Mouse (Mus musculus) forebrain, embryonic 16.5 days (tissue): Measurements from ENCODE around the gene Stk4. TPM values are rescaled to one million over a fixed set of nuclear protein-coding genes. Genes with fewer than 3 reads are reported as not detected.
A peak's percentile ranks its signal among the peaks of the same experiment; 100 is the strongest.

Source experiments
- ATAC-seq: fragments of 200-750 bp; cut with Nextera tagmentation; 2 replicates; pipeline ENCODE4 v1.8.0; 2017; ENCODE audit warnings: mild to moderate bottlenecking, moderate library complexity
- H3K27ac ChIP-seq: fragments of 300-500 bp; sonication (generic); 2 replicates; pipeline ENCODE4 v1.5.1; 2014; ENCODE audit warnings: low read length, control low read depth
- H3K27me3 ChIP-seq: fragments of 300-500 bp; sonication (generic); replicated peaks from 2 replicates; pipeline ENCODE4 v1.6.1; 2014; ENCODE audit warnings: low read length; ENCODE audit not compliant: control insufficient read depth, insufficient read depth
- H3K36me3 ChIP-seq: fragments of 300-500 bp; sonication (generic); 2 replicates; pipeline ENCODE4 v1.6.1; 2014; ENCODE audit not compliant: control insufficient read depth, insufficient read depth
- H3K4me1 ChIP-seq: fragments of 300-500 bp; sonication (generic); replicated peaks from 2 replicates; pipeline ENCODE4 v1.6.1; 2014; ENCODE audit warnings: low read length; ENCODE audit not compliant: control insufficient read depth, insufficient read depth
- H3K4me2 ChIP-seq: fragments of 300-500 bp; sonication (generic); 2 replicates; pipeline ENCODE4 v1.6.1; 2014; ENCODE audit warnings: mild to moderate bottlenecking, low read length, control low read depth
- H3K4me3 ChIP-seq: fragments of 300-500 bp; sonication (generic); replicated peaks from 2 replicates; pipeline ENCODE4 v1.5.1; 2014; ENCODE audit warnings: mild to moderate bottlenecking, low read length, control low read depth
- H3K9ac ChIP-seq: fragments of 300-500 bp; sonication (generic); replicated peaks from 2 replicates; pipeline ENCODE4 v1.6.1; 2014; ENCODE audit warnings: low read depth, low read length, control low read depth
- H3K9me3 ChIP-seq: fragments of 300-500 bp; sonication (generic); 2 replicates; pipeline ENCODE4 v1.6.1; 2016; ENCODE audit warnings: low read length; ENCODE audit not compliant: control insufficient read depth
- WGBS: fragments of 180-500 bp; shearing (Covaris S2); extraction: QIAGEN DNeasy Blood & Tissue Kit; methylation state at CpG from one replicate; pipeline ENCODE4 v1.1.7; 2014; 5-methylcytosine and 5-hydroxymethylcytosine counted together
- polyA plus RNA-seq: library from polyadenylated mRNA; unstranded; fragments of >200 nt; fragmentation: Nextera tagmentation; extraction: Ambion mirVana; gene quantifications from 2 replicates; pipeline ENCODE4 v1.2.1, GENCODE M21; 2015

The Stk4 gene
- polyA plus RNA-seq, 1 experiment from 2014 or later = 31.3 TPM

- 96% methylated on average over 11 of the region's 11 CpGs for WGBS
- H3K4me2 ChIP-seq = no peak overlapping the region
- H3K36me3 ChIP-seq = peaks cover 3% of the 10 kb centered on the region; the same call in 1 of the 2 replicates
- no peaks in the 10 kb centered on the region for H3K4me1 ChIP-seq
- H3K4me3 ChIP-seq = no peak overlapping the region
- no peaks in the 10 kb centered on the region for H3K9me3 ChIP-seq
- ATAC-seq = no peak
- H3K27ac ChIP-seq = no peak overlapping the region
- no peak overlapping the region for H3K9ac ChIP-seq
- H3K27me3 ChIP-seq = no peaks in the 10 kb centered on the region
These were observed 82.2 kb downstream of the Stk4 start for GRCm38 (mm10) chr2:164152341-164152740.

GRCm38 (mm10) chr2:164154007-164154406, 83.9 kb downstream of the Stk4 start:
- no peak for ATAC-seq
- Histone ChIP-seq H3K27ac (no peak overlapping the region), H3K4me2 (no peak overlapping the region), H3K27me3 (no peaks in the 10 kb centered on the region), H3K4me1 (no peaks in the 10 kb centered on the region), H3K9ac (no peak overlapping the region), H3K36me3 (peaks cover 3% of the 10 kb centered on the region; the same call in 1 of the 2 replicates), H3K9me3 (no peaks in the 10 kb centered on the region), H3K4me3 (no peak overlapping the region)
- WGBS = 95% methylated on average over 10 of the region's 10 CpGs

GRCm38 (mm10) chr2:164156158-164156557, 86.0 kb downstream of the Stk4 start:
- Histone ChIP-seq H3K9me3 (no peaks in the 10 kb centered on the region), H3K9ac (no peak overlapping the region), H3K27me3 (no peaks in the 10 kb centered on the region), H3K36me3 (peaks cover 3% of the 10 kb centered on the region; the same call in 1 of the 2 replicates), H3K4me1 (no peaks in the 10 kb centered on the region), H3K27ac (no peak overlapping the region), H3K4me3 (no peak overlapping the region), H3K4me2 (no peak overlapping the region)
- no peak for ATAC-seq
- 92% methylated on average over 7 of the region's 7 CpGs for WGBS

- no peaks in the 10 kb centered on the region for H3K4me1 ChIP-seq
- no peak overlapping the region for H3K4me3 ChIP-seq
- no peak overlapping the region for H3K27ac ChIP-seq
- no peaks in the 10 kb centered on the region for H3K27me3 ChIP-seq
- H3K9me3 ChIP-seq = no peaks in the 10 kb centered on the region
- no peak for ATAC-seq
- WGBS = 89% methylated on average over 2 of the region's 2 CpGs
- no peaks in the 10 kb centered on the region for H3K36me3 ChIP-seq
- no peak overlapping the region for H3K9ac ChIP-seq
- H3K4me2 ChIP-seq = no peak overlapping the region
These were observed 88.7 kb downstream of the Stk4 start for GRCm38 (mm10) chr2:164158838-164159237.

- H3K4me3 ChIP-seq = no peak overlapping the region
- WGBS = 84% methylated on average over 11 of the region's 11 CpGs
- H3K9me3 ChIP-seq = no peaks in the 10 kb centered on the region
- no peaks in the 10 kb centered on the region for H3K4me1 ChIP-seq
- H3K27me3 ChIP-seq = peaks cover 4% of the 10 kb centered on the region
- no peak for ATAC-seq
- no peaks in the 10 kb centered on the region for H3K36me3 ChIP-seq
- H3K27ac ChIP-seq = no peak overlapping the region
- no peak overlapping the region for H3K4me2 ChIP-seq
- H3K9ac ChIP-seq = no peak overlapping the region
These were observed 91.5 kb downstream of the Stk4 start for GRCm38 (mm10) chr2:164161515-164162055.

- H3K4me3 ChIP-seq = no peak overlapping the region
- H3K36me3 ChIP-seq = no peaks in the 10 kb centered on the region
- peaks cover 8% of the 10 kb centered on the region for H3K4me1 ChIP-seq
- no peak overlapping the region for H3K9ac ChIP-seq
- no peaks in the 10 kb centered on the region for H3K9me3 ChIP-seq
- 98% methylated on average over 5 of the region's 5 CpGs for WGBS
- no peak for ATAC-seq
- H3K27ac ChIP-seq = no peak overlapping the region
- peaks cover 36% of the 10 kb centered on the region for H3K27me3 ChIP-seq
- H3K4me2 ChIP-seq = no peak overlapping the region
These were observed 94.8 kb downstream of the Stk4 start for GRCm38 (mm10) chr2:164164941-164165340.

GRCm38 (mm10) chr2:164167752-164168570, 97.8 kb downstream of the Stk4 start:
- Histone ChIP-seq H3K4me3 (peak overlapping the region; percentile 46), H3K27me3 (peaks cover 54% of the 10 kb centered on the region), H3K27ac (no peak overlapping the region), H3K4me1 (peaks cover 16% of the 10 kb centered on the region), H3K36me3 (no peaks in the 10 kb centered on the region), H3K9me3 (no peaks in the 10 kb centered on the region), H3K4me2 (peak overlapping the region; percentile 59), H3K9ac (peak overlapping the region; percentile 43)
- WGBS = 17% methylated on average over 84 of the region's 90 CpGs
- ATAC-seq = peak; percentile 63

GRCm38 (mm10) chr2:164168571-164168946, 98.4 kb downstream of the Stk4 start:
- H3K4me2 ChIP-seq = peak overlapping the region; percentile 59
- 9% methylated on average over 41 of the region's 42 CpGs for WGBS
- H3K4me3 ChIP-seq = peak overlapping the region; percentile 46
- no peaks in the 10 kb centered on the region for H3K9me3 ChIP-seq
- H3K9ac ChIP-seq = peak overlapping the region; percentile 43; the same call in 1 of the 2 replicates
- H3K4me1 ChIP-seq = peaks cover 16% of the 10 kb centered on the region
- no peak overlapping the region for H3K27ac ChIP-seq
- H3K36me3 ChIP-seq = no peaks in the 10 kb centered on the region
- peaks cover 58% of the 10 kb centered on the region for H3K27me3 ChIP-seq
- peak; percentile 54 for ATAC-seq

GRCm38 (mm10) chr2:164170326-164170725, 100.2 kb downstream of the Stk4 start:
- no peak overlapping the region for H3K27ac ChIP-seq
- no peak overlapping the region for H3K9ac ChIP-seq
- H3K4me3 ChIP-seq = no peak overlapping the region; the same call in 1 of the 2 replicates
- H3K27me3 ChIP-seq = peaks cover 61% of the 10 kb centered on the region
- peak overlapping the region; percentile 62; the same call in 1 of the 2 replicates for H3K4me2 ChIP-seq
- WGBS = 1% methylated on average over 11 of the region's 11 CpGs
- peaks cover 16% of the 10 kb centered on the region for H3K4me1 ChIP-seq
- ATAC-seq = no peak
- H3K9me3 ChIP-seq = no peaks in the 10 kb centered on the region
- no peaks in the 10 kb centered on the region for H3K36me3 ChIP-seq
